Mouse (Mus musculus) liver, embryonic 15.5 days (tissue): ENCODE measurements around the gene Rasip1. TPM values are rescaled to one million over a fixed set of nuclear protein-coding genes. Genes with fewer than 3 reads are reported as not detected.
"Not testable (repeated sequence)": the region's sequence is repeated elsewhere in the genome, so short reads cannot be mapped to it uniquely, and the experiment has no call there.

Source experiments
- ATAC-seq: fragments of 200-750 bp; cut with Nextera tagmentation; 2 replicates; pipeline ENCODE4 v1.8.0; 2017; ENCODE audit warnings: moderate number of reproducible peaks, mild to moderate bottlenecking, moderate library complexity; ENCODE audit not compliant: insufficient read depth
- H3K27ac ChIP-seq: fragments of 300-500 bp; sonication (generic); replicated peaks from 2 replicates; pipeline ENCODE4 v1.5.1; 2015; ENCODE audit warnings: mild to moderate bottlenecking, inconsistent platforms
- H3K27me3 ChIP-seq: fragments of 300-500 bp; sonication (generic); 2 replicates; pipeline ENCODE4 v1.6.1; 2015; ENCODE audit warnings: mild to moderate bottlenecking, inconsistent platforms
- H3K36me3 ChIP-seq: fragments of 300-500 bp; sonication (generic); replicated peaks from 2 replicates; pipeline ENCODE4 v1.6.1; 2015; ENCODE audit warnings: moderate library complexity, mild to moderate bottlenecking, inconsistent platforms
- H3K4me1 ChIP-seq: fragments of 300-500 bp; sonication (generic); replicated peaks from 2 replicates; pipeline ENCODE4 v1.6.1; 2015; ENCODE audit warnings: inconsistent platforms
- H3K4me2 ChIP-seq: fragments of 300-500 bp; sonication (generic); 2 replicates; pipeline ENCODE4 v1.6.1; 2015; ENCODE audit warnings: moderate library complexity, mild to moderate bottlenecking, inconsistent platforms
- H3K4me3 ChIP-seq: fragments of 300-500 bp; sonication (generic); replicated peaks from 2 replicates; pipeline ENCODE4 v1.5.1; 2015; ENCODE audit warnings: mild to moderate bottlenecking, inconsistent platforms
- H3K9ac ChIP-seq: fragments of 300-500 bp; sonication (generic); 2 replicates; pipeline ENCODE4 v1.6.1; 2015; ENCODE audit warnings: moderate library complexity, mild to moderate bottlenecking, inconsistent platforms
- H3K9me3 ChIP-seq: fragments of 300-500 bp; sonication (generic); replicated peaks from 2 replicates; pipeline ENCODE4 v1.6.1; 2016; ENCODE audit warnings: inconsistent platforms
- WGBS: fragments of 180-500 bp; shearing (Covaris S2); methylation state at CpG from one replicate; pipeline ENCODE4 v1.1.7; 2015; ENCODE audit warnings: mixed read lengths; ENCODE audit not compliant: insufficient replicate concordance; 5-methylcytosine and 5-hydroxymethylcytosine counted together
- polyA plus RNA-seq: library from polyadenylated mRNA; unstranded; fragments of >200 nt; fragmentation: Nextera tagmentation; extraction: Ambion mirVana; gene quantifications from 2 replicates; pipeline ENCODE4 v1.2.1, GENCODE M21; 2015

Rasip1 gene
- polyA plus RNA-seq, 1 experiment from 2014 or later: 2.8 TPM

DNA sequence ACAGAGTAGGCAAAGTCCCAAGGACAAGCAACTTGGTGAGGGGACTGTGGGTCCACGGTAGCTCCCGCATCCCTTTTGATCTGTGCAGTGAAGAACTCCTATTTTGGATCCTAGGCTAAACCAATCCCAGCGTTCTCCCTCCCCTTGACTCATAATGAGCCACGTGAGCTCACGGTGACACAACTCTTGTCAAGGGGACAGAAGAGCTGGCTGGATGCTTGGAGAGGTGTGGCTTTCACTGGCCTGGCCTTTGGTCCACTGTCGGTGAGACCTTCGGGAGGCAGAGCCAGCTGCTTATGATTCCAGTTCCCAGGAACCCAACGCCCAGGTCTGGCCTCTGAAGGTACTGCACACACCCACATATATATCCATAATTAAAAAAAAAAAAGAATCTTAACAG is 22.1 kb downstream of the Rasip1 start:
- Histone ChIP-seq H3K9me3 (no peaks in the 10 kb centered on the region), H3K27me3 (peaks cover 13% of the 10 kb centered on the region), H3K4me1 (no peaks in the 10 kb centered on the region), H3K9ac (no peak overlapping the region), H3K4me3 (no peak overlapping the region), H3K4me2 (no peak overlapping the region), H3K36me3 (no peaks in the 10 kb centered on the region), H3K27ac (no peak overlapping the region)
- 60% methylated on average over 8 of the region's 8 CpGs for WGBS
- ATAC-seq: no peak

DNA sequence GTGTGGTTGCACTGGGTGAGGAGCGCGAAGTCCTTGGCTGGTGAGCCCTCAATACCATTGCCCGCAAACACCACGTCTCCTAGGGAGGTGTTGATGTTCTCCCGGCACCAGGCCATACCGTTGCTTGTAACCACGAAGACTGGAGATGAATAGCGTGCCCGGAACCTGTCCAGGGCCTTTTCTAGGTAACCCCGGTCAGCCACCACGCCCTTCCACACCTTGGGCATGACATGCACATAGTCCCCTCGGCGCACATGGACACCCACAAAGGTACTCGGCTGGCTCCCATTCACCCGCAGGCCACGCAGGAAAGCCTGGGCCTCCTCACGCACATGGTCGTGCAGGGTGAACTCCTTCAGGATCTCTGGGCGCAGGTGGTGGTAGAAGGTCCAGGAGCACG is 23.2 kb downstream of the Rasip1 start:
- H3K4me2 ChIP-seq, ATAC-seq, H3K9me3 ChIP-seq, H3K4me1 ChIP-seq, H3K9ac ChIP-seq, H3K4me3 ChIP-seq, H3K27ac ChIP-seq, H3K36me3 ChIP-seq, H3K27me3 ChIP-seq: not testable (repeated sequence)
- WGBS: 76% methylated on average over 20 of the region's 20 CpGs

DNA sequence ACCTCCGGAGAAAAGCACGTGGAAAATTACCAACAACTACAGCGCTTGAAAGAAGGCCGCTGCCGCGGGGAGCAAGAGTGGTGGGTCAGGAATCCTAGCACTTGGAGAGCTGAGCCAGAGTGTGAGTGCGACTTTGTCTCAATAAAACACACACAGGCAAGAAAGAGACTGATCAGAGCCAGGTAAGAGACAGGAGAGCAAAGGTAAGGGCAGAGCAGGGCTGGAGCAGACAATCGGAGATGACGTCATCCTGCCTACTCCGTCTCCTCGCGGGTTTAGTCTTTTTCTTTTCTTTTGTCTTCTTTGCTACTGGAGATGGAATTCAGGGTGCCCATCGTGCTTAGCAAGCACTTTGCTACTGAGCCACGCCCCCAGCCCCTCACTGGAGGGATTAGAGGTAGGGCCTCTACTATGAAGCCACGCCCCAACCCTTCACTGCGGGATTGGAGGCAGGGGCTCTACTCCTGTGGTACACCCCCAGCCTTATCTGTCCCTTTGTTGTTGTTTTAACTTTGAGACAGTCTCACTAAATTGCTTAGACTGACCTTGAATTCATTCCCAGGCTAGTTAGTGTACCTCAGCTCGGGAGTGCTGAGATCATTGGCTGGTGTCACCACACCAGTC is 27.2 kb downstream of the Rasip1 start:
- H3K4me2 ChIP-seq: peak overlapping the region; percentile 44
- H3K27me3 ChIP-seq: no peaks in the 10 kb centered on the region
- H3K4me1 ChIP-seq: no peaks in the 10 kb centered on the region
- H3K36me3 ChIP-seq: no peaks in the 10 kb centered on the region
- no peak overlapping the region for H3K27ac ChIP-seq
- ATAC-seq: no peak
- no peaks in the 10 kb centered on the region for H3K9me3 ChIP-seq
- H3K4me3 ChIP-seq: no peak overlapping the region
- no peak overlapping the region for H3K9ac ChIP-seq
- WGBS: 36% methylated on average over 17 of the region's 17 CpGs

DNA sequence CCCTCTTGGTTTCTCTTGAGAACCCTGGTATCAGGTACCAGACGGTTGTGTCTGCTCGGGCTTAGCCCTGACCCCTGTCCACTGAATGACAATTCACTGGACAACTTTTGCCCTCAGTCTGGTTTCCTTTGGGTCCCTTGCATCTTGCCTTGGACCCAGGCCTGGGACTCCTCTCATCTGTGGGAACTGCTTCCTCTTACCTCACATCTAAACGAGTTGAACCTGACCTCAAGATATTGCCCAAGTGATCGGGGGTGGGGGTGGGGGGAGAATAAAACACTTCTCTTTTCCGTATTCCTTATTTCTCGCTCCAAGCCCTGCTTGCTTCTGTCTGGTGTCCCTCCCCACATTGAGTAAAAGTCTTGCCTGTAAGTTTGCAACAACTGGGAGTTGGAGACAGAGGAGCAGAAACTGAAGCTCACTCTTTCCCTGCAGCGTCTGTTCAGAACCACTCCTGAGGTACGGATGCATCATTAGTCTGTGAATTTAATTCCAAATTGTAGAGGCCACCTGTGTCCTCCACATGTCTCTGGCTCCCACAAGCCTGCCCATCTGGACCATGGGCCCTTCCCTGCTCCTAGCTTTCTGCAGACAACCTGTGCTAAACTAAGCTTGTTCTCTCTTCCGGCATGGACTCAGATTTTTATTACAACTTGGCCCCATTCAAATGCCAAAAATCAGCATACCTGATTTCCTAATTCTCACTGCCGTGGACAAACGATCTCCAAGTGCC is 33.6 kb downstream of the Rasip1 start:
- H3K27me3 ChIP-seq: no peaks in the 10 kb centered on the region
- no peak for ATAC-seq
- no peaks in the 10 kb centered on the region for H3K36me3 ChIP-seq
- H3K27ac ChIP-seq: no peak overlapping the region
- no peak overlapping the region for H3K4me3 ChIP-seq
- H3K4me1 ChIP-seq: no peaks in the 10 kb centered on the region
- 50% methylated on average over 11 of the region's 11 CpGs for WGBS
- H3K9me3 ChIP-seq: no peaks in the 10 kb centered on the region
- no peak overlapping the region for H3K9ac ChIP-seq
- H3K4me2 ChIP-seq: no peak overlapping the region

DNA sequence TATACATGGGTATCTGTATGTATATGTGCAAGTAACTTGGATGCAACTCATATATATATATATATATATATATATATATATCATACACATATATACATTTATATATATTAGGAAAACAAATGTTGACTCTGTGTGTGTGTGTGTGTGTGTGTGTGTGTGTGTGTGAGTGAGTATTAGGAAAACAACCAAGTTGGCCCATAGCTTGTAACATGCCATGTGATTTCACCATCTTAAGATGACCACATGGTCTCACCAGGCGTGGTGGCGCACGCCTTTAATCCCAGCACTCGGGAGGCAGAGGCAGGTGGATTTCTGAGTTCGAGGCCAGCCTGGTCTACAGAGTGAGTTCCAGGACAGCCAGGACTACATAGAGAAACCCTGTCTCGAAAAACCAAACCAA is 34.4 kb downstream of the Rasip1 start:
- H3K36me3 ChIP-seq, H3K4me2 ChIP-seq, ATAC-seq, H3K4me1 ChIP-seq, H3K9ac ChIP-seq, H3K27ac ChIP-seq, H3K27me3 ChIP-seq, H3K4me3 ChIP-seq, H3K9me3 ChIP-seq: not testable (repeated sequence)
- 71% methylated on average over 6 of the region's 6 CpGs for WGBS

DNA sequence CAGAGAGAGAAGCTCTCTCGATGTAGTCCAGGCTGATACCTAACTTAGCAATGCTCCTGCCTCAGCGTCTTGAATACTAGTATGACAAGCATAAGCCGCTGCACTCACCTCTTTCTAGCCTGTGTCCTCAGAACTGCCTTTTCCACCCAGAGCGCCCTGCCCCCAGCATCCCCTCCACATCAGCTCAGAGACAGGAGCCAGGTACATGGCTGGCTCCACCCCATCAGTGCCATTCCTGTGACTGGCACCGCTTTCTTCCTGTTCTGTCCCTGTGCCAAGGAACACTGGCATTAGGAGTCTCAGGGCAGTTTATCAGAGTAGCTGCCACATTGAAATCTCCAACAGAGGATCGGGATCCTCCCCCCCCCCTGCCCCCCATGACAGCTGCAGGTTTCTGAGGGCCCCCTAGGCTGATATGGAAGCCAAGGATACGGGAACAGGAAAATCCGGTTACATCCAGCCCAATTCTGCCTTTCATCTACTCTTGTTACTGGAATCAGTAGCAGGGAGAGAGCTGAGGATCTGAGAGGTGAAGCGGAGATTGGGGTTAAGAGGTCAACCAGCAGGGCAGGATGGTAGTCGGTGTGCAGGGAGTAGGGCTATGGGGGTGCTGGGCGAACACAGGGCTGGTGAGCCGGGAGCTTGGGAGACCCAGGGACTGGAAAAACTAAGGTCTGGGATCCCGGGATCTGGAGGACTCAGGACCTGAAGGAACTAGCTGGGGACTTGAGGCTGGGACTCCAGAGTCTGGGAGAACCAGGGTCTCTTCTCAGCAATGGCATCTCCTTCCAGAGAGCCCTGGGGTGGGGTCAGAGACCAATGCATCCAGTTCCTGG is 38.2 kb downstream of the Rasip1 start:
- Histone ChIP-seq H3K27me3 (no peaks in the 10 kb centered on the region), H3K36me3 (no peaks in the 10 kb centered on the region), H3K4me3 (no peak overlapping the region), H3K4me1 (no peaks in the 10 kb centered on the region), H3K4me2 (no peak overlapping the region), H3K27ac (no peak overlapping the region), H3K9me3 (no peaks in the 10 kb centered on the region), H3K9ac (no peak overlapping the region)
- WGBS: 45% methylated on average over 13 of the region's 13 CpGs
- no peak for ATAC-seq

DNA sequence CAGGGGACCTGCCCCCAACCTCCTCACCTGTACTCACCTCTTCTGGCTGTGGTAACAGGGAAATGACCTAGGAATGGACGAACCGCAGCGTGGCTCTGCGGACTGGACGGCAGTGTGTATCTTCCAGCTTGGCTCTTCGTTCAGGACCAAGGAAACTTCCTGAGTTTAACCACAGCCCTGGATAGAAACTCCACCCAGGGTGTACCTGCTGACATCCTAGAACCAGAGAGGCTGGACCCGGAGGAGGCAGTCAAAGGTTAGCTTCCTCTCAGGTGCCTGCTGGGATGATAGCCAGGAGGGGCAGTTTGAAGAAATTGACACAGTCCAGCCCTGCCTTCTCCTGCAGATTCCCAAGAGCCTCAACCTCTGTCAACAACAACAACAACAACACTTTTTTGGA is 38.9 kb downstream of the Rasip1 start, which contains the start of gene Fut2:
Gene Fut2, minus strand, starts transcription at position 234 of the 400 bp plus-strand sequence.
- no peaks in the 10 kb centered on the region for H3K27me3 ChIP-seq
- no peak within 1 kb of the TSS for H3K4me3 ChIP-seq
- no peaks in the 10 kb centered on the region for H3K4me1 ChIP-seq
- no peak within 1 kb of the TSS for H3K9ac ChIP-seq
- 63% methylated on average over 7 of the region's 7 CpGs for WGBS
- H3K4me2 ChIP-seq: no peak within 1 kb of the TSS
- no peak within 1 kb of the TSS for H3K27ac ChIP-seq
- no peaks in the 10 kb centered on the region for H3K9me3 ChIP-seq
- no peaks in the 10 kb centered on the region for H3K36me3 ChIP-seq
- no peak for ATAC-seq

DNA sequence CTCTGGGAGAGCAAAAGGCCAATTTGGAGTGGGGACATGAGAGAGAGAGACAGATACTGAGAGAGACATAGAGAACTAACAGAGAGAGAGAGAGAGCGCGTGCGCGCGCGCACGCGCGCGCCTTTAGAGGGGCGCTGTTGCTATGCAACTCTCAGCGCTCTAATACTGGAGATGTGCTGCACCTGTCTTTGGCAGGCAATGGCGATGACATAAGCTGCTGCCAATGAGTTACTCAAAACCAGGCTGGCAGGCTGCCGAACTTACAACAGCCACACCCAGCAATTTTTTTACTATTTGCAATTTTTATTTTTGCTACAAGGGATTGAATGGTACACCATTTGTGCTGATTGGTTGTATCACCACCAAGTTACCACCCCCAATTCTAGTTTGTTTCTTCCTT is 40.5 kb downstream of the Rasip1 start:
- H3K27me3 ChIP-seq: no peaks in the 10 kb centered on the region
- H3K4me1 ChIP-seq: no peaks in the 10 kb centered on the region
- no peaks in the 10 kb centered on the region for H3K9me3 ChIP-seq
- H3K27ac ChIP-seq: no peak overlapping the region
- H3K36me3 ChIP-seq: no peaks in the 10 kb centered on the region
- no peak overlapping the region for H3K9ac ChIP-seq
- no peak overlapping the region for H3K4me2 ChIP-seq
- WGBS: 86% methylated on average over 14 of the region's 14 CpGs
- no peak overlapping the region for H3K4me3 ChIP-seq
- ATAC-seq: no peak

DNA sequence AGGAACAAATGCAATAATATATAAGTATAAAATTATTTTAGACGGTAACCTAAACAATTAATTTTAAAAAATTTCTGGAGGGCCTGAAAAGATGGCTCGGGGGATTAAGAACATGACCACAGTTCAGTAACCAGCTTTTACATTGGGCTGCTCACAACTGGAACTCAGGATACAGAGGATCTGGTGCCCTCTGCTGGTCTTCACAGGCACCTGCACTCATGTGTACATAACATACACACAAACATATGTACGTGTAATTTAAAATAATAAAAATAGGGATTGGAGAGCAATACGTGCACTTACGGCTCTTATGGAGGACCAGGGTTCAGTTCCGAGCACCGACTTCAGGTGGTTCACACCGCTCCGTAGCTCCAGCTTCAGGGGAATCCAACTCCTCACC is 41.6 kb downstream of the Rasip1 start:
- no peaks in the 10 kb centered on the region for H3K36me3 ChIP-seq
- H3K9me3 ChIP-seq: no peaks in the 10 kb centered on the region
- no peak for ATAC-seq
- H3K27ac ChIP-seq: no peak overlapping the region
- H3K4me3 ChIP-seq: no peak overlapping the region
- 84% methylated on average over 9 of the region's 9 CpGs for WGBS
- H3K9ac ChIP-seq: no peak overlapping the region
- no peaks in the 10 kb centered on the region for H3K27me3 ChIP-seq
- no peaks in the 10 kb centered on the region for H3K4me1 ChIP-seq
- H3K4me2 ChIP-seq: no peak overlapping the region

DNA sequence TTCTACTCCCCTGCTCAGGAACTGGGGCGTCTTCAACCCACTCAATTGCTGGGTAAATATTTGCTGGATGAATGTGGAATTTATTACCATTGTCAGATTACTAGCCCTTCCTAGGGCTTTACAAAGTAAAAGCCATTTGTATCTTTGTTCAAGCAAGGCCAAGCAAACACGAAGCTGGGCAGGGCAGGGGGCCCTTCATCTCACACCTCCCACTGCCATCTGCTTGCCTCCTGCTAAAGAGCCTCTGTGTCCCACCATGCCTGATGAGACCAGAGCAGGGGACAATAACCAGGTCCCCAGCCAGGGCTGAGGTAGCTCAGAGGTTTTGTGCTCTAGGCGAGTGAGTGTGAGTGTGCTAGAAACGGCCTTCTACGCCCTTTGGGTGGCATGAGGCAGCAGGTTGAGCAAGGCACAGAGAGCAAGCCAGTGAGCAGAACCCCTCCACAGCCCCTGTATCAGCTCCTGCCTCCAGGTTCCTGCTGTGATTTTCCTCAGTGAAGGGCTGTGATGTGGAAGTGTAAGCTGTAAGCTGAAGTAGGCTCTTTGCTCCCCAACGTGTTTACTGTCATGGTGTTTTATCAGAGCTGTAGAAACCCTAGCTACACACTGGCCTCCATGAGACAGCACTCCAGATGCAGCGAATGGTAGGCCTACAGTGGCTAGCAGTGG is 50.5 kb downstream of the Rasip1 start:
- Histone ChIP-seq H3K36me3 (no peaks in the 10 kb centered on the region), H3K9ac (no peak overlapping the region), H3K27ac (no peak overlapping the region), H3K4me3 (no peak overlapping the region), H3K27me3 (no peaks in the 10 kb centered on the region), H3K4me2 (no peak overlapping the region), H3K9me3 (no peaks in the 10 kb centered on the region), H3K4me1 (peaks cover 10% of the 10 kb centered on the region)
- ATAC-seq: no peak
- 58% methylated on average over 7 of the region's 7 CpGs for WGBS

DNA sequence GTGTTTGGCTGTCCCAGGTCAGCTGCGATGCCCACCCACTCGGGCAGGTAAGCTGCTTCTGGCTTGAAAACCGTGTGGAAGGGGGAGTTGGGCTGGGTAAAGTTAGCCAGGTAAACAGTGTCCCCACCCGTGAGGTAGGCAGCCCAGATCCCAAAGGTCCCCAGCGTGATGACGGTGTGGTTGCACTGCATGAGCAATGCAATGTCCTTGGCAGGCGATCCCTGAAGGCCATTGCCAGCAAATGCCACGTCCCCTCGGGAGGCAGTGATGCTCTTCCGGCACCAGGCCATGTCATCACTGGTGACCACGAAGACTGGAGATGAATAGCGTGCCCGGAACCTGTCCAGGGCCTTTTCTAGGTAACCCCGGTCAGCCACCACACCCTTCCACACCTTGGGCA is 51.2 kb downstream of the Rasip1 start:
- no peak overlapping the region for H3K27ac ChIP-seq
- H3K9me3 ChIP-seq: no peaks in the 10 kb centered on the region
- peaks cover 13% of the 10 kb centered on the region for H3K4me1 ChIP-seq
- no peaks in the 10 kb centered on the region for H3K36me3 ChIP-seq
- 75% methylated on average over 14 of the region's 14 CpGs for WGBS
- H3K4me2 ChIP-seq: no peak overlapping the region
- H3K27me3 ChIP-seq: no peaks in the 10 kb centered on the region
- no peak for ATAC-seq
- H3K4me3 ChIP-seq: no peak overlapping the region
- no peak overlapping the region for H3K9ac ChIP-seq
